Mouse (Mus musculus) central nervous system, embryonic 18 days (tissue): ENCODE data around the gene Satb2. TPM values are rescaled to one million over a fixed set of nuclear protein-coding genes. Genes with fewer than 3 reads are reported as not detected.

ENCODE experiments used
- polyA plus RNA-seq: library from polyadenylated mRNA; depleted of rRNA; stranded (reverse); fragments of >200 nt; gene quantifications from 2 replicates; pipeline ENCODE4 v1.2.3, GENCODE M21; 2012; rRNA removed

The Satb2 gene
- polyA plus RNA-seq: 38.2 and 51.2 TPM in 2 replicates

GRCm38 (mm10) chr1:56978151-56978700, at the start of gene Satb2:
Satb2 (minus strand) TSS chr1:56978650.

